Mouse (Mus musculus) heart, adult 2 months (tissue): ENCODE data around the gene Pla2g1b.

ENCODE experiments used
- CTCF ChIP-seq: fragments of 200-600 bp; IDR thresholded peaks from 2 replicates; pipeline ENCODE4 v1.8.1; 2022; ENCODE audit warnings: antibody characterized with exemption, mild to moderate bottlenecking, moderate library complexity
- EP300 ChIP-seq: fragments of 200-500 bp; IDR thresholded peaks from 2 replicates; pipeline ENCODE4 v1.6.1; 2011; ENCODE audit warnings: low read depth, low read length, control low read depth; ENCODE audit not compliant: insufficient read depth
- POLR2A ChIP-seq: fragments of 200-500 bp; IDR thresholded peaks from 2 replicates; pipeline ENCODE4 v1.6.1; 2011; ENCODE audit warnings: mild to moderate bottlenecking, low read depth, low read length, control low read depth; ENCODE audit not compliant: insufficient read depth

DNA sequence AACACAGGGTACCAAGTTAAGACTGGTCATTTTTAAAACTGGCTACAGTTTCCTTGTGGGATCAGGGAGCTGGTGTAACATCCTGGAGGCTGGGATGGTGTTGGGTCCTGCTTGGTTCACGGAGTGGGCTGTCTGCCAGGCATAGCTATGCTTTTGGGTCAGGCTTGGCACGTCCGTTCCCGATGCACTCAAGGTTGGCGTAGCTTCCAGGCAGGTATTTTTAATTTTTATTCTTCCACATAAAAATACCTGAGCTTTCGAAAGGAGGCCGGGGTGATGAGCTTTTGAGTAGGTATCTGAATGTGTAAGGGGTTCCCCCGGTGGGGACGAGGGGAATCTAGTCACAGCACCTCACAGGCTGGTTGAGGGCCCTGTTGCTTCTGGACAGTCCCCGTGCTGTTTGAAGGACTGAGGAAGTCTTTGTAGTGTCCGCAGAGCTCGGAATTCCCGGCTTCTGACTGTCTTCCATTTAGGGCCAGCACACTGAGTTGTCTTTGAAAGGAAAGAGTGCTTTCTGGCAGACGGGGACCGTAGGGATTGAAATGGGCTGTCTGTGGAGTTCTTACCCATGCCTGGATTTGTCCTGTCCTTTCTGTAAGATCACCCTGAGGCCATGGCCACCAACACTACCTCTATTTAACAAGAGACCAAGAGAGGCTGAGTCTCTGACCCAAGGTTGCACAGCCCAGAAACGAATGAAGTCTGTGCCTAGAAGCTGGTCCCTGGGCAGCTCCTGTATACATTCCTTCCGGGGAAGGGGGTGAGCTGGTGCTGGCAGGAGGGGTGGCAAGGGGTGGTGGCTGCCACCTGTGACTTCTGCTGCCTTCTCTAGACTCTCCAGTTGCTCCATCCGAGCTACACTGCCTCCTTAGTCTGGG, 42.2 kb downstream of the Pla2g1b start:
- no peak for TF ChIP-seq CTCF
- TF ChIP-seq EP300 = no peak
- TF ChIP-seq POLR2A = no peak
